Mouse (Mus musculus) stomach, embryonic 16.5 days (tissue): ENCODE measurements at regions not wholly inside any gene's neighbourhood (a gene's known extent, or its start where the extent isn't known, plus 50 kb on each side); places are given as distances from the start of the nearest gene placed in this dataset.

Source experiments
- ATAC-seq: fragments of 200-750 bp; cut with Nextera tagmentation; 2 replicates; pipeline ENCODE4 v1.8.0; 2017; ENCODE audit warnings: moderate number of reproducible peaks, moderate TSS enrichment; ENCODE audit not compliant: insufficient read depth, low FRiP score
- H3K27ac ChIP-seq: fragments of 300-500 bp; sonication (generic); 2 replicates; pipeline ENCODE4 v1.5.1; 2014; ENCODE audit warnings: low read length
- H3K27me3 ChIP-seq: fragments of 300-500 bp; sonication (generic); 2 replicates; pipeline ENCODE4 v1.6.1; 2014; ENCODE audit warnings: low read length, control low read depth, mixed read lengths; ENCODE audit not compliant: control insufficient read depth, insufficient read depth
- H3K36me3 ChIP-seq: fragments of 300-500 bp; sonication (generic); 2 replicates; pipeline ENCODE4 v1.6.1; 2014; ENCODE audit warnings: low read length; ENCODE audit not compliant: control insufficient read depth, insufficient read depth
- H3K4me1 ChIP-seq: fragments of 300-500 bp; sonication (generic); 2 replicates; pipeline ENCODE4 v1.6.1; 2014; ENCODE audit warnings: low read length, control low read depth, mixed read lengths; ENCODE audit not compliant: control insufficient read depth, insufficient read depth
- H3K4me2 ChIP-seq: fragments of 300-500 bp; sonication (generic); 2 replicates; pipeline ENCODE4 v1.6.1; 2014; ENCODE audit warnings: low read depth, low read length, mixed read lengths
- H3K4me3 ChIP-seq: fragments of 300-500 bp; sonication (generic); replicated peaks from 2 replicates; pipeline ENCODE4 v1.5.1; 2014; ENCODE audit warnings: mild to moderate bottlenecking, low read length
- H3K9ac ChIP-seq: fragments of 300-500 bp; sonication (generic); 2 replicates; pipeline ENCODE4 v1.6.1; 2014; ENCODE audit warnings: low read length
- H3K9me3 ChIP-seq: fragments of 300-500 bp; sonication (generic); replicated peaks from 2 replicates; pipeline ENCODE4 v1.6.1; 2016; ENCODE audit warnings: low read length, control low read depth; ENCODE audit not compliant: control insufficient read depth
- WGBS: fragments of 180-500 bp; shearing (Covaris S2); extraction: QIAGEN DNeasy Blood & Tissue Kit; methylation state at CpG from one replicate; pipeline ENCODE4 v1.1.7; 2014; 5-methylcytosine and 5-hydroxymethylcytosine counted together

- Histone ChIP-seq H3K9ac (no peak overlapping the region), H3K27me3 (no peaks in the 10 kb centered on the region), H3K4me1 (no peaks in the 10 kb centered on the region), H3K4me2 (no peak overlapping the region), H3K4me3 (no peak overlapping the region), H3K36me3 (no peaks in the 10 kb centered on the region), H3K9me3 (no peaks in the 10 kb centered on the region), H3K27ac (no peak overlapping the region)
- ATAC-seq, result no peak
- WGBS, result 84% methylated on average over 4 of the region's 4 CpGs
These were observed 272.2 kb downstream of the Cenpc1 start for GRCm38 (mm10) chr5:85793148-85793547.

DNA sequence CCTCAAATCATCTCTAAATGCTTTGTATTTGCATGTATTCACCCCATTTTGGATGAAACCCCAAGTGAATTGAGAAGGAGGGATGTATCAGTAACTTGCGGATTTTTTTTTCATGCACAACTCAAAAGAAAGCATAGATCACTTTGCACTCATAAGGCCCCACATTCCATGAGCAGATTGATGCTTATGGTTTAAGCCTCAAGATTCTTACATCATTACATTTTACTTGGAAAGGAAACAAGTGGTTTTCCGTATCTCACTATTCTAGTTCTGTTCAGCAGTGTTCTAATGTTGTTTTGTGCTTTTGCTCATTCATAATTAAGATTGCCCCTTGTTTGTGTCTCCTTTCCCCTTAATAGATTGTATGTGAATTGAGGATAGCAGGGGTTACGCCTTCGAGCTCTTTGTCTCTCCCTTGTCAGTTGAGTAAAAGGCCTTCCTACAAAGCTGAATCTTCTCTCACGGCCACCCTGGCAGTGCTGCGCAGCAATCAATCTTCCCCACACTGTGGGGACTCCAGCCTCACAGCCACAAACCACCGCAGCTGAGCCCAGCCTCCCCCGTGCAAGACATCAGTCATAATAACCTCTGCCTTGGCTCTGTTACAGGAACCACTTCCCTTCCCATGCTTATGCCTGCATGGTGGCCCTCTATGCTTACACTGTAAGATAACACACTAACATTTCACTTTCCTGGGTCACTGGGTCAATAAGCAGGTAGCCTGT is 284.5 kb downstream of the Cenpc1 start:
- H3K9me3 ChIP-seq, result no peaks in the 10 kb centered on the region
- ATAC-seq, result peak; percentile 53; the same call in 1 of the 2 replicates
- H3K36me3 ChIP-seq, result no peaks in the 10 kb centered on the region
- no peak overlapping the region for H3K4me2 ChIP-seq
- H3K4me3 ChIP-seq, result no peak overlapping the region
- peaks cover 3% of the 10 kb centered on the region; the same call in 1 of the 2 replicates for H3K4me1 ChIP-seq
- H3K27ac ChIP-seq, result no peak overlapping the region
- H3K27me3 ChIP-seq, result no peaks in the 10 kb centered on the region
- WGBS, result 27% methylated on average over 8 of the region's 8 CpGs
- H3K9ac ChIP-seq, result no peak overlapping the region

DNA sequence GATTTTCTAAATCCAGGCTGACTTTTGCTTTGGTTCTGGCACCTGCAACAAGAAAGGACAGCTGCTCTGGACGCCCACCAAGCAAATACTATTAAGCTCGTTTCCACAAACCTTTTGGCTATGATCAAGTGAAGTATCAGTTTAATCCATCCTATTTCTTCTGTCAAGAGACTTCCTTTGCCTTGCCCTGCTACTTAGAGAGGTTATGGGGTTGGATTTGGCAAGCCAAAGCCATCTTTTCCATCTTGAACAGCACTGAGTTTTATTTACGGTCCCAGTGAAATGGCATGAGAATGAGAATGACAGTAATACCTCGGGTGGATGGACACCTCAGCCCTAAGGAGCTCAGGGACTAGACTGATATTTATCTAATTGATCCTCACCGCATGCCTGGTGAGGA is 285.4 kb downstream of the Cenpc1 start:
- Histone ChIP-seq H3K9me3 (no peaks in the 10 kb centered on the region), H3K27ac (no peak overlapping the region), H3K36me3 (no peaks in the 10 kb centered on the region), H3K9ac (no peak overlapping the region), H3K27me3 (no peaks in the 10 kb centered on the region), H3K4me1 (peaks cover 3% of the 10 kb centered on the region; the same call in 1 of the 2 replicates), H3K4me2 (no peak overlapping the region), H3K4me3 (no peak overlapping the region)
- WGBS, result 44% methylated on average over 5 of the region's 5 CpGs
- no peak for ATAC-seq

DNA sequence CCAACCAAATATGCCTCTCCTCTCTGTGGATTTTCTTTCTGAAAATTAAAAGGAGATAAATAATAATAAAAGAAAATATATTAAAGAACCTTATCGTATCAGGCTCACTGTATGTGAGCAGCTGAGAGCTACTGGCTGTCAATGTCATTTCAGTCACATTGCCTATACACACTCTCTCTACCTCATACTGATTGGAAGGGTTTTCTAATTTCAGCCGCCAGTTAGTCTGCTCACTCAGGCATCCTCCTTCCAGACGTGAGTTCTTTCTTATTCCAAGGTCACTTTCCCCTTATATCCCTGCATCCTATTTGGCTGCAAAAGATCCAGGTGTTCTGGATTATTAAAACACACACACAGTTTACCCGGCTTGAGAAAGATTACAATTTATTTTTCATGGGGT is 286.2 kb downstream of the Cenpc1 start:
- no peak overlapping the region for H3K27ac ChIP-seq
- no peaks in the 10 kb centered on the region for H3K36me3 ChIP-seq
- H3K4me2 ChIP-seq, result no peak overlapping the region
- H3K9ac ChIP-seq, result no peak overlapping the region
- WGBS, result 69% methylated on average over 4 of the region's 4 CpGs
- no peak for ATAC-seq
- H3K4me3 ChIP-seq, result no peak overlapping the region
- no peaks in the 10 kb centered on the region for H3K9me3 ChIP-seq
- no peaks in the 10 kb centered on the region for H3K27me3 ChIP-seq
- H3K4me1 ChIP-seq, result peaks cover 3% of the 10 kb centered on the region; the same call in 1 of the 2 replicates

DNA sequence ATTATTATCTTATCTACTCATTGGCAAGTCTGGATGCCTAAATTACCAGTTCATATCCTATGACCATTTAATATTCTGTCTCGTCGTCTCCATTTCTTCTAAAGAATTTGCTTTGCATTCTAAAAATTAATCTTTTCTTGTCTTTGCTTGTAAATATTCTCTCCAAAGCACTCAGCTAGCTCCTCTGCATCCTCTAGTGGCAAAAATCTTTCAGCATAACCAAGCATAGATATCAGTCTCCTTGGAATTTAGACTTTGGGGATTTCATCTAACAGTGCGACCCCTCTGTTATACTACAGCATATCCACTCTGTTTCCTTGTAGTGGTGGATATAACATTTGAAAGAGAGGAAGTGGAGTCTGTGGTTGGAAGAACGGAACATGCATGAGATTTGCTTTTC is 292.7 kb downstream of the Cenpc1 start:
- no peak for ATAC-seq
- 76% methylated on average over 4 of the region's 4 CpGs for WGBS
- no peaks in the 10 kb centered on the region for H3K27me3 ChIP-seq
- H3K9ac ChIP-seq, result no peak overlapping the region
- H3K9me3 ChIP-seq, result no peaks in the 10 kb centered on the region
- no peaks in the 10 kb centered on the region for H3K36me3 ChIP-seq
- no peak overlapping the region for H3K4me2 ChIP-seq
- H3K27ac ChIP-seq, result no peak overlapping the region
- H3K4me3 ChIP-seq, result no peak overlapping the region
- H3K4me1 ChIP-seq, result no peaks in the 10 kb centered on the region

GRCm38 (mm10) chr5:85772086-85772485 is 293.3 kb downstream of the Cenpc1 start:
- no peak overlapping the region for H3K4me3 ChIP-seq
- H3K9ac ChIP-seq, result no peak overlapping the region
- no peak for ATAC-seq
- H3K4me2 ChIP-seq, result no peak overlapping the region
- no peaks in the 10 kb centered on the region for H3K9me3 ChIP-seq
- H3K27me3 ChIP-seq, result no peaks in the 10 kb centered on the region
- 75% methylated on average over 4 of the region's 4 CpGs for WGBS
- no peak overlapping the region for H3K27ac ChIP-seq
- H3K4me1 ChIP-seq, result no peaks in the 10 kb centered on the region
- H3K36me3 ChIP-seq, result no peaks in the 10 kb centered on the region

DNA sequence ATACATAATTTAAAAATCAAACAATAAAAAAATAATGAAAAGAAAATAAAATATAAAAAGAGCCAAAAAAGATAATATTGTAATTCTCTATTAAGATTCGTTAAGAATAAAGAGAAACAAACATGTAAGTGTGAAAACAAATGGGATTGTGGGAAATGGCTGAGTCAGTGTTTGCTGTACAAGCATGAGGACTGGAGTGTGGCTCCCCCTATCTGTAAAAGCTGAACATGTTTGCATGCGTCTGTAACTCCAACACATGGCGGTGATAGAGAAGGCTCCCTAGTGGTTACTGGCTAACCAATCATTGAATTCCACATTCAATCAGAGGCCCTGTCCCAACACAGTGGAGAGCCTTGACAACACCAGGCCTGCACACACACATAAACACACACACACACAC is 298.2 kb downstream of the Cenpc1 start:
- WGBS, result 87% methylated on average over 3 of the region's 3 CpGs
- ATAC-seq, result no peak
- Histone ChIP-seq H3K27me3 (no peaks in the 10 kb centered on the region), H3K9ac (no peak overlapping the region), H3K9me3 (no peaks in the 10 kb centered on the region), H3K4me2 (no peak overlapping the region), H3K4me3 (no peak overlapping the region), H3K27ac (no peak overlapping the region), H3K36me3 (no peaks in the 10 kb centered on the region), H3K4me1 (no peaks in the 10 kb centered on the region)

DNA sequence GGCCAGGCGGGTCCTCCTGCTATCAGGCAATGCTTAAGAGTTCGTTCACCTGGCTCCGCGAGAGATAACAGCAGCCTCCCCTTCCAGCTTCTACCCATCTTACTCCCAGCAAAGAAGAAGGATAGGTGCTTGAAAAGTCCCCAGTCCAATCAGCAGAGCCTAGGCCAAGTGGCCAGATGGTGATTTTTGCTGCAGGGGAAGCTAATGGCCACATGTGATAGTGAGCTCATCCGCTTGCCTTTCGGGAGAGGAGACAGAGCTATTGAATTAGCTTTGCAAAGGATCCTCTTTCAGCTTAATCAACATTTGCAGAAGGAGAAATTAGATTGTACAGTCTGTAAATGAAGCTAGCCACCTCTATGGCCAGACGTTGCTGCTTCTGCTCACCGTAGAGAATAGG is 308.7 kb downstream of the Cenpc1 start:
- H3K36me3 ChIP-seq, result no peaks in the 10 kb centered on the region

GRCm38 (mm10) chr5:85754227-85754626 is 311.2 kb downstream of the Cenpc1 start:
- H3K27me3 ChIP-seq, result no peaks in the 10 kb centered on the region
- no peak overlapping the region for H3K4me2 ChIP-seq
- no peak overlapping the region for H3K4me3 ChIP-seq
- no peak overlapping the region for H3K9ac ChIP-seq
- no peaks in the 10 kb centered on the region for H3K9me3 ChIP-seq
- H3K36me3 ChIP-seq, result no peaks in the 10 kb centered on the region
- no peaks in the 10 kb centered on the region for H3K4me1 ChIP-seq
- no peak overlapping the region for H3K27ac ChIP-seq
- no peak for ATAC-seq
- WGBS, result 86% methylated on average over 12 of the region's 12 CpGs

More for the DNA sequence above, 308.7 kb downstream of the Cenpc1 start:
- no peak overlapping the region for H3K9ac ChIP-seq
- no peak overlapping the region for H3K27ac ChIP-seq
- H3K9me3 ChIP-seq, result no peaks in the 10 kb centered on the region
- no peak overlapping the region for H3K4me3 ChIP-seq
- ATAC-seq, result no peak
- no peaks in the 10 kb centered on the region for H3K4me1 ChIP-seq
- H3K4me2 ChIP-seq, result no peak overlapping the region
- H3K27me3 ChIP-seq, result no peaks in the 10 kb centered on the region
- WGBS, result 72% methylated on average over 8 of the region's 8 CpGs
